Mouse (Mus musculus): ENCODE data around the gene Hoxc13. TPM values are rescaled to one million over a fixed set of nuclear protein-coding genes. Genes with fewer than 3 reads are reported as not detected.

The Hoxc13 gene
- polyA plus RNA-seq, 1 experiment = not detected

DNA sequence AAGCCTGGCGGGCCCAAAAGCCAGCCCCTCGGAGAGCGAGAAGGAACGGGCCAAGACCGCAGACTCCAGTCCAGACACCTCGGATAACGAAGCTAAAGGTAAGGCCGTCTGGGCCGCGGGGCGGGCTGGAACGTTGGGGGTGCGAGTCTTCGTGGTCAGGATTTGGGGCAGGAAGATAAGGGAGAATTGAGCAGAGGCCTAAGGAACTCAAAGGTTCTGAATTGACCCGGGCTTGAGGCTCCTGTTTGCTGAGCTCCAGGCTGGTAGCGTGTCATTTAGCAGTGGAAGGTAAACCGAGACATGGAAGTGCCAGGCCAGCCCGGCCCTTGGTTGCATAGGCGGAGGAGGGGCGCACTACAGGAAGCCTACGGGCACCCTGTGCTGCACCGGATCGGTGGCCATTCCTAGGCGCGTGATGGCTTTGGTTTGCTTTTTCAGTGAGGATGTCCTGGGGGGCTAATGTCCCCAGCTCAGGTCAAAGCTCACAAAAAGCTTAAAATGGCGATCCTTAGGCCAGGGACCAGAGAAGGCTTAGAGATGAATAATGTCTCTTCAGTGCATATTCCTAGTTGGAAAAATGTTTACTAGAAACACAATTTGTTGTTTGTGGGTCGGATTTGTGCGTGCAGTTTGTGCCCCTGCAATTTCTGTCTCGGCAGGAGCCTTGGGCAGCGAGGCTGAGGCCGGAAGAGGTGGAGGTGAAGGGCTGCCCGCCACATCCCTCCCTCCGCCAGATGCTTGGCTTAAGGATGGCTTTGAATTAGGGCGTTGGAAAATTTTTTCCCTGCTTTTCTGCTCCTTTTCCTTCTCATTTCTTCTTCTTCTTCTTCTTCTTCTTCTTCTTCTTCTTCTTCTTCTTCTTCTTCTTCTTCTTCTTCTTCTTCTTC, 46.9 kb downstream of the Hoxc13 start:
- H3K9me3 ChIP-seq = no peaks in the 10 kb centered on the region; the same call in 1 of the 2 replicates
- no peak for TF ChIP-seq FLI1 (IDR thresholded peaks at IDR 0.05; ENCODE audit: low read length)
- peaks cover 48% of the 10 kb centered on the region for H3K4me1 ChIP-seq
- H3K4me3 ChIP-seq (replicated peaks) = peak overlapping the region; percentile 42
- no peaks in the 10 kb centered on the region for H3K36me3 ChIP-seq (replicated peaks; ENCODE audit: low read length)
- H3K27me3 ChIP-seq (replicated peaks) = peaks cover 97% of the 10 kb centered on the region

DNA sequence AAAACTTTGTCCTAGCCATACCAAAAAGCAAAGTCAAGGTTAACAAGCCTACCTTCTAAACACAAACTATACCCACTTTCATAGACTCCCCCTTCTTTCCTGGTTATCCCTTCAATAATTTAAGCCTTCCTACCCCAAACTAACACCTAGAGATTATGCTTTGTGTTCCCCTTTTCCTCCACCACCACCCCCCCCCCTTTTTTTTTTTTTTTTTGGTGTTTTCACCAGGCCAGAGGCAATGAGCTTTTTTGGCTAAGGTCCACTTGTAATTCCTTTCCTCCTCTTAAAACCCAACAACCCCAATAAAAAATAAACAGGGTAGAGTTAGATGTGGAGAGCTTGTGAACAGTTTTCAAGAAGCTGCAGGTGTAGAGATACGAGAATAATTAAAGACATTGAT, 48.4 kb downstream of the Hoxc13 start:
- peaks cover 97% of the 10 kb centered on the region for H3K27me3 ChIP-seq (replicated peaks)
- no peaks in the 10 kb centered on the region; the same call in 1 of the 2 replicates for H3K9me3 ChIP-seq
- no peaks in the 10 kb centered on the region for H3K36me3 ChIP-seq (replicated peaks; ENCODE audit: low read length)

DNA sequence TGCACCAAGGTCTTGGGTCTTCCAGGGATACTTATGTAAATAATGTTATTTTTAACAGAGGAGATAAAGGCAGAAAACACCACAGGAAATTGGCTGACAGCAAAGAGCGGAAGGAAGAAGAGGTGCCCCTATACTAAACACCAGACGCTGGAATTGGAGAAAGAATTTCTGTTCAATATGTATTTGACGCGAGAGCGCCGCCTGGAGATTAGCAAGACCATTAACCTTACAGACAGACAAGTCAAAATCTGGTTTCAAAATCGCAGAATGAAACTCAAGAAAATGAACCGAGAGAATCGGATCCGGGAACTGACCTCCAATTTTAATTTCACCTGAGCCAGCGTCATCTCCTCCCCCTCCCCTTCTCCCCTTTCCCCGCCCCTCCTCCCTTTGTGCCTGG, 49.8 kb downstream of the Hoxc13 start:
- no peaks in the 10 kb centered on the region for H3K36me3 ChIP-seq (replicated peaks; ENCODE audit: low read length)
- TF ChIP-seq FLI1 (IDR thresholded peaks at IDR 0.05; ENCODE audit: low read length) (no peak), GATA1 (IDR thresholded peaks at IDR 0.05; ENCODE audit: borderline replicate concordance, low read length) (no peak)
- no peak overlapping the region for H3K4me3 ChIP-seq (replicated peaks)
- no peaks in the 10 kb centered on the region; the same call in 1 of the 2 replicates for H3K9me3 ChIP-seq
- peaks cover 94% of the 10 kb centered on the region for H3K27me3 ChIP-seq (replicated peaks)
- H3K4me1 ChIP-seq = peaks cover 41% of the 10 kb centered on the region

More for the DNA sequence above, 48.4 kb downstream of the Hoxc13 start:
- TF ChIP-seq GATA1 (IDR thresholded peaks at IDR 0.05; ENCODE audit: borderline replicate concordance, low read length) (no peak), FLI1 (IDR thresholded peaks at IDR 0.05; ENCODE audit: low read length) (no peak)
- H3K4me3 ChIP-seq (replicated peaks) = no peak overlapping the region
- H3K4me1 ChIP-seq = peaks cover 39% of the 10 kb centered on the region

GRCm38 (mm10) chr15:102972254-102972653, 51.4 kb downstream of the Hoxc13 start:
- no peak for TF ChIP-seq GATA1 (IDR thresholded peaks at IDR 0.05; ENCODE audit: borderline replicate concordance, low read length)
- TF ChIP-seq FLI1 (IDR thresholded peaks at IDR 0.05; ENCODE audit: low read length) = no peak
- peaks cover 41% of the 10 kb centered on the region for H3K4me1 ChIP-seq
- no peaks in the 10 kb centered on the region; the same call in 1 of the 2 replicates for H3K9me3 ChIP-seq
- H3K4me3 ChIP-seq (replicated peaks) = no peak overlapping the region
- H3K36me3 ChIP-seq (replicated peaks; ENCODE audit: low read length) = no peaks in the 10 kb centered on the region
- H3K27me3 ChIP-seq (replicated peaks) = peaks cover 94% of the 10 kb centered on the region

- no peaks in the 10 kb centered on the region; the same call in 1 of the 2 replicates for H3K9me3 ChIP-seq
- peaks cover 41% of the 10 kb centered on the region for H3K4me1 ChIP-seq
- H3K36me3 ChIP-seq (replicated peaks; ENCODE audit: low read length) = no peaks in the 10 kb centered on the region
- TF ChIP-seq GATA1 (IDR thresholded peaks at IDR 0.05; ENCODE audit: borderline replicate concordance, low read length) (no peak), FLI1 (IDR thresholded peaks at IDR 0.05; ENCODE audit: low read length) (no peak)
- no peak overlapping the region for H3K4me3 ChIP-seq (replicated peaks)
- peaks cover 94% of the 10 kb centered on the region for H3K27me3 ChIP-seq (replicated peaks)
These were observed 51.9 kb downstream of the Hoxc13 start for GRCm38 (mm10) chr15:102972753-102973152.

GRCm38 (mm10) chr15:102975034-102975433, 54.1 kb downstream of the Hoxc13 start:
- Histone ChIP-seq H3K9me3 (no peaks in the 10 kb centered on the region), H3K4me1 (peaks cover 48% of the 10 kb centered on the region), H3K4me3 (replicated peaks) (no peak overlapping the region), H3K36me3 (replicated peaks; ENCODE audit: low read length) (no peaks in the 10 kb centered on the region), H3K27me3 (replicated peaks) (peaks cover 96% of the 10 kb centered on the region)
- no peak for TF ChIP-seq FLI1 (IDR thresholded peaks at IDR 0.05; ENCODE audit: low read length)
- TF ChIP-seq GATA1 (IDR thresholded peaks at IDR 0.05; ENCODE audit: borderline replicate concordance, low read length) = no peak

DNA sequence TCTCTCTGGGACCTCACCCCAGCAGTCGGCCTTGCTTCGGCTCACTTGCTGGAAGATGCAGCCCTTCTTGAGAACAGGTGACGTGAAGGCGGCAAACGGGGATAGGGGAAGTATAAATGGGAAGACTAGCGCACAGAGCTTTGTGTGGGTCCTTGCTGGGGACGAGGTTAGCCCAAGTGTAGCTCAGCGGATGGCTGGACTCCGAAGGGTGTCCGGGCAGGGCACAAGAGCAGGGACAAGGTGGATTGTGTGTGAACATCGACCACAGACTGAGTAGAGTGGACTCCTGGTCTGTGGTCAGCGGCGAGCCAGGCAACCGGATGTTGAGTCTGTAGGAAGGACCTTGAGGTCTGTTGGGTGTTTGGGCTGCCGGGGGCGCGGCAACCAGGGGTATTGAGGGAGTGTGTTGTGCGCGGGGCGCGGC, 54.8 kb downstream of the Hoxc13 start:
- H3K4me3 ChIP-seq (replicated peaks) = peak overlapping the region; percentile 70
- H3K27me3 ChIP-seq (replicated peaks) = peaks cover 96% of the 10 kb centered on the region
- TF ChIP-seq FLI1 (IDR thresholded peaks at IDR 0.05; ENCODE audit: low read length) = no peak
- no peak for TF ChIP-seq GATA1 (IDR thresholded peaks at IDR 0.05; ENCODE audit: borderline replicate concordance, low read length)
- no peaks in the 10 kb centered on the region for H3K9me3 ChIP-seq
- no peaks in the 10 kb centered on the region for H3K36me3 ChIP-seq (replicated peaks; ENCODE audit: low read length)
- H3K4me1 ChIP-seq = peaks cover 44% of the 10 kb centered on the region

DNA sequence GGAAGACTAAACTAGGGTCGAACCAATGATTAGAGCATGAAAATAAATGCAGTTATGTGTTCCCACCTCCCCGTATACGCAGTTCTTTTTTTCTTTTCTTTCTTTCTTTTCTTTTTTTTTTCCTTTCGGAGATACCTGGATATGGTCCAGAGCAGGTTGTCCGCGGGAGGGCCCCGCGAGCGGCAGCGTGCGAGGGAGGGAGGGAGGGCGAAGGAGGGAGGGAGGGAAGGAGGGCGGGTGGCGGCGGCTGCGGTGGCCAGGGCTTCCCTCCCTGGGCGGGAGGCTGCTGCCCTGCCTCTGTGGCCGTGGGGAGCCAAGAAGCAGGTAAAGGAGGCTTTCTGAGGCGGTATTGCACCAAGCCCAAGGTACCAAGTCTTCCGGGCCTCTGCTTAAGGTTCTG, 55.3 kb downstream of the Hoxc13 start, which contains the start of gene Hoxc9:
Hoxc9 (plus strand) TSS at position 269 of the 400 bp plus-strand sequence.
- TF ChIP-seq GATA1 (IDR thresholded peaks at IDR 0.05; ENCODE audit: borderline replicate concordance, low read length) (no peak), FLI1 (IDR thresholded peaks at IDR 0.05; ENCODE audit: low read length) (no peak)
- H3K36me3 ChIP-seq (replicated peaks; ENCODE audit: low read length) = no peaks in the 10 kb centered on the region
- H3K9me3 ChIP-seq = no peaks in the 10 kb centered on the region
- H3K27me3 ChIP-seq (replicated peaks) = peaks cover 96% of the 10 kb centered on the region
- peak within 1 kb of the TSS; percentile 86 for H3K4me3 ChIP-seq (replicated peaks)
- peaks cover 39% of the 10 kb centered on the region for H3K4me1 ChIP-seq

DNA sequence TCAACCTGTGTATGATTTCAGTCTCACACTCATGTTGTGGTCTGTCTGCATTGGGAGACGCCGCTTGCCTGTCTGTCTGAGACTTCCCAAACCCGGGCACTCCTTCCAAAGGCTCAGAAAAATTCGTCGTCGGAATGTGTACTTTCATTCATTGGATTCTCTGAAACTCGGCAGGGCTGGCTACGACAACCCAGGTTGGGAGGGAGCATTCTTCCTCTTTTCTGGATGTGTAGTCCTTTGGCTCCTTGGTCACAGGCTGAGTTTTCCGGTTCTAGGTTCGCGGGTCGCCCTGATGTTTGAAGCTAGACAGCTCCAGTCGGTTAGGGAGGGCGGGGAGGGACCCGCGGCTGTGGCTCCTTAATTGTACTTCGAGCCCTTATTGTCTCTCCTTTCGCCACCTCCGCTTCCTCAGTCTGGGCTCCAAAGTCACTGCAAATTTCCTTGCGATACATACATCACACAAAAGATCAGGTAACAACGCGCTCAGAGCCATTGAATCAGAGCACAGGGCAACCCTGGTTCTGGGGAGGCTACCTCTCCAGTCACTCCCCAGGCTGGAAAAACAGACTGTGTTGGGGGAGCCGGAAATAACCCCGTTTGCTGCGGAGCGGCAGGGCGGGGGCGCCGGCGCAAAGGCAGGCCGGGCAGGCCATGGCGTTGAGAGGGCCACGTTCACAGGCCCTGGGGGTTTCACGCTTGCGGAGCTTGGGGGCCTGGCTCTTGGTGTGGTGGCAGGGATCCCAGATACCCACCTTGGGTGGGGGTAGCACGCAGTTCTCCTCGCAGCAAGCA, 55.9 kb downstream of the Hoxc13 start:
- Histone ChIP-seq H3K4me1 (peaks cover 43% of the 10 kb centered on the region), H3K36me3 (replicated peaks; ENCODE audit: low read length) (no peaks in the 10 kb centered on the region), H3K4me3 (replicated peaks) (peak overlapping the region; percentile 86), H3K9me3 (no peaks in the 10 kb centered on the region), H3K27me3 (replicated peaks) (peaks cover 97% of the 10 kb centered on the region)
- no peak for TF ChIP-seq GATA1 (IDR thresholded peaks at IDR 0.05; ENCODE audit: borderline replicate concordance, low read length)
- TF ChIP-seq FLI1 (IDR thresholded peaks at IDR 0.05; ENCODE audit: low read length) = no peak

Measured in megakaryocyte, embryonic 14.5 days (primary cell).